Mouse (Mus musculus): Measurements from ENCODE around the gene Zfp106.
"Not testable (repeated sequence)": the region's sequence is repeated elsewhere in the genome, so short reads cannot be mapped to it uniquely, and the experiment has no call there.

Gene Zfp106

DNA sequence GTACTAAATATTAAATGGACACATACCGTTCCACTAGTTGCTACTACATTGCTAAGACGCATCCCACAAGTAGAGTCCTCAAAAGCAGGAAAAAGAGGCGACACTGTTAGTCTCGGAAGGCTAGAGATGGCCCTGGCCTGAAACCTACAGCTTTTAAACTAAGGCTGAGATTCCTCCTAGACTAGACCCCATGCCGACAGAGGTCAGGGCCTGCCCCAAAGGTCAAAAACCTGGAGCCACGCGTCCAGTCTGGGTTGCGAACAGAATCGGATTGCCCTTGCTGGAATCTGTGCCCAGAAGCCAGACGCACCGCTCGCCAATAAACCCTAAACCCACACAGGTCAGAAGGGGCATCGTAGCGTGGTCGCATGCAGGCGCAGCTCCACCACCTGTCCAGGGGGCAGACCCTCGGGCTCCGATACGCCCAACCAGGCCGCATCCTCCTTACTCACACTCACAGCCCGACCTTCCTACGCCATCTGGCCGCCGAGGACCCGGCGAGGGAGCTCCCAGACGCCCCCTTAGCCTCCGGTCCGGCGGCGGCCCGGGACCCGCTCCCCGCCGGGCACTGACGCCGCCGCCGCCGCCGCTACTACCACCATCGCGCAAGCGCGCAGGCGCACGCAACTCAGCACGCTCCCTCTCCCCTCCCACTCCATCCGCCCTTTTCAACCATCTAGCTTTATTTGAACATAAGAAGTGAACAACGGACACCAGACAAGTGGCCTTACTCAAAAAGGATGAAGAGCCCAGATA, at the start of gene Zfp106:
Gene Zfp106, minus strand, starts transcription at position 609 of the 756 bp plus-strand sequence.
- DNase-seq, result peak; percentile 89

DNA sequence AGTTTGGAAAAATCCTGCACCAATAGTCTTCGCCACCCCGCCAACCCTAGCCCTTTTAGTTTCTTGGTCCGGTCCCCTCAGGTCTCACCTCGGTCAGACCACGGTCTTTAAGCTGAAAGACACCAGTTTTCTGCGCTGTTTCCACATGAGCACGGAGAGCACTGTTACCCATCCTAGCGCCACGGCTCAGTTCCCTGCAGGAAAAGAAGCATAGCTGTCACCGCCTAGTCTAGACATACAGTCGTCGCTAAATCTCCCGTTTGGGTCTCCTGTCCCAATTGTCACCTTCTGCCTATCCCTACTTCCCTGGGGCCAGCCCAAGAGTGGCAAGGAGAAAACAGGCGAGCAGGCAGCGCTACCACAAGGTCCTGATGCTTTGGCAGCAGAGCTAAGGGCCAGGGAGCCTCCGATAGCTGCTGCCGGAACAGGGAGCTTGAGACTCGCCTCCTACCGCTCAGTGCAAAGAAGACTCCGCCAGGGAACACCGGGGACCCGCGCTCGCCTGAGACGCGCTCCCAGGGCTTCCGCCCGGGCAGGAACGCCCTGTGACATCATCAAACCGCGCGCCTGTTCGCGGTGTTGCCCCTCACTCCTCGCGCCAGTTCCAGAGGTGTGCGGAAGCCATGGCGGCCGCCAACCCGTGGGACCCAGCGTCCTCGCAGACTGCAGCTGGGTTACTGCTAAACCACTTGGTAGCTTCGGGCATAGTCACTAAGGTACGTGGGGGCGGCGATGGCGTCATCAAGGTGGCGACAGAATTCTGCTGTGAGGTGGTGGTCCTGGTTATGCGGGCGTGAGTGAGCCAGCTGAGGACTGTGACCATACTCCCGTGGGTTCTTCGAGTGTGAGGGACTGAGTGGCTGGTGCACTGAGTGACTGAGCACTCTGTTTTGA, 45.4 kb upstream of the Zfp106 start, which contains the start of the genes Haus2 and Lrrc57:
Gene Haus2, plus strand, starts transcription at position 554 of the 894 bp plus-strand sequence.
Gene Lrrc57, minus strand, starts transcription at position 691 of the 894 bp plus-strand sequence.
- peak; percentile 94 for DNase-seq

- peak; percentile 14 for DNase-seq
Observed at GRCm38 (mm10) chr2:120606021-120606690, 42.5 kb upstream of the Zfp106 start.

DNA sequence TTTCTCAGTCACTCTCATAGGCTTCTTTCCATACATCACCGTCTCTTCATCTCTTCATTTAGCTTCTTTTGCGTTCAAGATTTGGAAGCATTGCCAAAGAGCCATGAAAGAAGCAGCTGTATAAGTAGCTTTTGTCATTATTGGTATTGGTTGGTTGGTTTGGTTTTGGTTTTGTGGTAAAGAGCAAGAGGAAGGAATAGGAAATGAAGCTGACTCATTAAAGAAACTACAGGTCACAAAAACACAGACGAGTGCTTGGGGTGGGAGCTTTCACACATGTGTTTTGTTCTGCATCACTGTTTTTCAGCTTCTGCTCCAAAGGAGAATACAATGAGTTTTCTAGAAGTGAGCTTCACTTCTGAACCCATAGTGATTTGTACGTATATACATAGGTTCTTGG, 35.9 kb upstream of the Zfp106 start:
- no peak for DNase-seq

DNA sequence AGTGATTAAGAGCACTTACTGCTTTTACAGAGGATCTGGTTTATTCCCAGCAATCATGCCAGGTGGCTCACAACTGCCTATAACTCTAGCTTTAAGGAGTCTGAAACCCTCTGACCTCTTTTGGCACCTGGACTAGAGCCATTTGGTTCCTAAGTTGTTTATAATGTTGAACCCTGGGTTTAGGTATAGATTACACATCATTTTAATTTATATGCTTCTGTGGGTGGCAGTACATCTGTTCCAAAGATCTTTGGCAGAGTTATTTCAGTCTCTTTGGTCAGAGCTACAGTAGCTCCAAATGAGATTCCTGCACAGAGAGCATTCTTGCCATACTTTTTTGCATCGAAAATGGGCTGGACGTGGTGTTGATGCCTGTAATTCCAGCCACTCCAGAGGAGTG, 34.1 kb upstream of the Zfp106 start:
- DNase-seq, result no peak

GRCm38 (mm10) chr2:120592227-120592626, 28.6 kb upstream of the Zfp106 start:
- no peak for DNase-seq

DNA sequence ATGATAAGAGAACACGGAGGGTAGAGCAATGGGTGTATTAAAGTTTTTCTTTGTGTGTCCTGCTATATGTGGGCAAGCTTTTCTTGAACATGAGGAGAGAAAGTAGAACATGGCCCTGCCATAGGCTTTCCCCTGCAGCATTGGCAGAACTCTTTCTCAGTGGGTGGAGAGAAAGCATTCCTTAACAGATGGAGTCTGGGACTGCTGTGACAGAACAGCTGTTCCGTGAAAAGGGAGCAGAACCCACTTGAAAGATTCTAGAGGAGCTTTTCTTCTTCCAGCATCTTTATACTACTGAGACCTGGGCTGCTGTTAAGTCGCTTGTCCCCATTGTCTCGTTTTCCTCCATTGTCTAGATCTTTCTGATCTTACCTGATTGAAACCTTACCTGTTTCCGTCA, 26.1 kb upstream of the Zfp106 start:
- no peak for DNase-seq

DNA sequence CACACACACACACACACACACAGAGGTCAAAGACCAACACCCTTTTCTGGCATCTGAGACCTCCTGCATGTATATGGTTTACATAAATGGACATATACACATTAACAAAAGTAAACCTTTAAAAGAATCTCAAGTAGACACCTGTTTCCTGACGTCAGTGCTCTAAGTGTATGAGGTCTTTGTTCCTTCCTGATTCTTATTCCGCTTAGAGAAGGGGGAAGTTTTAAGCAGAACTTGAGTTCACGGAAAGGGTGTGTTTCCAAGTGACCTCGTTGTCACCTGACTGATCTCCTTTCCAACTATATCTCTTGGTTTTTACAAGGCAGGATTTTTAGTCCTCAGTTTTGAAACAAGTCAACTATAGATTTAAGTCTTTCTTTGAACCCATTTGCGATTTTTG, 14.6 kb upstream of the Zfp106 start:
- no peak for DNase-seq

- DNase-seq, result no peak
Observed at GRCm38 (mm10) chr2:120577799-120578198, 14.2 kb upstream of the Zfp106 start.

- no peak for DNase-seq
Observed at GRCm38 (mm10) chr2:120575978-120576377, 12.3 kb upstream of the Zfp106 start.

- no peak for DNase-seq
Observed at GRCm38 (mm10) chr2:120575121-120575520, 11.5 kb upstream of the Zfp106 start.

DNA sequence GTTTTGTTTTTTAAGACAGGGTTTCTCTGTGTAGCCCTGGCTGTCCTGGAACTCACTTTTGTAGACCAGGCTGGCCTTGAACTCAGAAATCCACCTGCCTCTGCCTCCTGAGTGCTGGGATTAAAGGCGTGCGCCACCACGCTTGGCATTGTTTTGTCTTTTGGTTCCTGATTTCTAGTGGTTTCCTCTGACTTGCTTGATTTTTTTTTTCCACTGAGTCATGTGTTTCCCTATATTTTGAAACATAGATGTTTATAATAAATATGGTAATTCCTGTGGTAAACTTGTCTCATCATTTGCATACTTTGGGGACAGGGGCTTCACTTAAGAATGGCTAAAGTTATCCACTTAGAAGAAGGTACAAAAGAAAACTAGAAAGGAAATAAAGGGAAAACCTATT, 8.5 kb upstream of the Zfp106 start:
- not testable (repeated sequence) for DNase-seq

- DNase-seq, result no peak
Observed at GRCm38 (mm10) chr2:120571081-120571480, 7.4 kb upstream of the Zfp106 start.

- no peak for DNase-seq
Observed at GRCm38 (mm10) chr2:120567798-120568320, 4.2 kb upstream of the Zfp106 start.

- peak; percentile 91 for DNase-seq
Observed at GRCm38 (mm10) chr2:120566886-120567797, 3.5 kb upstream of the Zfp106 start, which contains the start of gene Snap23. Snap23 (plus strand) TSS chr2:120567671.

DNA sequence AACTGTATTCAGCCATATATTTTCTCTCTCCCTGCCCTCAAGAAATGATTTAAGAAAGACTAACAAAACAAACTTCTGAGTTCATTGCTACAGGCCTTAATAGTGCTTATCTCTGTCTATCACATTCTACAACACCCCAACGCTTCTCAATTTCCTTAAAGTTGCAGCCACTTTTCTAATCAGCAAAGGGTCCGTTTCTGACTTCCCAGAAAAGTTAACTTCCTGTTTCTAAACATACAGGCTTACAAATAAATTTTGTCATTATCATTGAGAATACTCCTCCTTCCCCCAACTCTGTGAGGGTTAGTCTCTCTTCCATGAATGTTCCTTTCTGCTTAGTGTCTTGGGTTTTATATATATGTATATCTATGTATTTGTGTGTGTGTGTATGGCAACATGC, 1.7 kb upstream of the Zfp106 start:
- DNase-seq, result no peak

DNA sequence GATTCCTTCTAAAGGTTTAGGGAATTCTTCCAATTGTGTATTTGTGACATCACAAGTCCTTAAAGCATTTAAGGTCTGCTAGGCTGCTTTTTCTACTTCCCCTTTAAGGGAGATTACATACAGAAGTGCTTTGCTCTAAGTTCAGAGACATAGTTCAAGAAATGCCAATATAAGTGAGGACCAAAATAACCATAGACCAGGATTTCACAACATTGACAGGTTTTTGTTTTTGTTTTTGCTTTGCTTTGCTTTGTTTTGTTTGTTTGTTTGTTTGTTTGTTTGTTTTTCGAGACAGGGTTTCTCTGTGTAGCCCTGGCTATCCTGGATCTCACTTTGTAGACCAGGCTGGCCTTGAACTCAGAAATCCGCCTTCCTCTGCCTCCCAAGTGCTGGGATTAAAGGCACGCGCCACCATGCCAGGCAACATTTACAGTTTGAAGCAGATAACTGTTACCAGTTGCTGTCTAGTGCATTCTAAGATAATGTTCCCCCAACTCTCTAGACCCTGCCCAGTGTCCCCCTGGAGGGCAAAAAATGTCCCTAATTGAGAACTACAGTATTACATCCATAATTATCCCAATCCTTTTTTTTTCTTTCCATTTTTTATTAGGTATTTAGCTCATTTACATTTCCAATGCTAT, 1.0 kb upstream of the Zfp106 start:
- not testable (repeated sequence) for DNase-seq

GRCm38 (mm10) chr2:120562859-120563234, 796 bp downstream of the Zfp106 start:
- no peak for DNase-seq

GRCm38 (mm10) chr2:120561524-120561923, 2.1 kb downstream of the Zfp106 start:
- DNase-seq, result no peak

- DNase-seq, result no peak
Observed at GRCm38 (mm10) chr2:120558813-120559212, 4.8 kb downstream of the Zfp106 start.

DNA sequence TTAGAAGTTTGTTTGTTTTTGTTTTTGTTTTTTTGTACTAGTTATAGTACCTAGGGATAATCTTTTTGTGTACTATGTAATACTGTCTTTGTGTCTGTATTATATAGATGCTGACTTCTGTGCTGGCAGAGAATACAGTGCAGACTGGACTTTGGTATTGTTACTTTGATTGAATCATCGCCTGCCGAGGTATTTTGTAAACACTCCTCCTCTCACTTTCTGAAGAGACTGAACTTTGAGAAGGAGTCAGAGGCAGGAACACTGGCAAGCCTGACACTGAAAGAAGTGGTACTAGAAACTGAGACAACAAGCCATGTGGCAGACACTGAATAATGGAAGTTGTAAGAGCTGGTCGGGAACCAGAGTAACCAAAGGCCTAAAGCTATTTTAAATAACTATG, 6.8 kb downstream of the Zfp106 start:
- no peak for DNase-seq

Data from thymus, postnatal 25 days (tissue).